Mouse (Mus musculus): ENCODE data around the gene Ugp2.

GRCm38 (mm10) chr11:21369248-21370016, 1.6 kb downstream of the Ugp2 start:
- TF ChIP-seq CTCF (IDR thresholded peaks at IDR 0.05; ENCODE audit: low read depth) (no peak), EP300 (IDR thresholded peaks at IDR 0.05; ENCODE audit: low read depth) (no peak)
